Mouse (Mus musculus): Measurements from ENCODE around the gene Wdr66. TPM values are rescaled to one million over a fixed set of nuclear protein-coding genes. Genes with fewer than 3 reads are reported as not detected.

Gene Wdr66
- polyA plus RNA-seq, 2 experiments, result 0.11 TPM; not detected in 1

GRCm38 (mm10) chr5:123324242-123324641 is 72.3 kb downstream of the Wdr66 start:
- Histone ChIP-seq H3K36me3 (replicated peaks; ENCODE audit: control insufficient read depth, insufficient read depth, low read depth) (no peaks in the 10 kb centered on the region), H3K9me3 (ENCODE audit: control insufficient read depth, low read length) (no peaks in the 10 kb centered on the region), H3K27ac (no peak overlapping the region), H3K4me1 (replicated peaks; ENCODE audit: control insufficient read depth in 2 of 2, insufficient read depth in 2 of 2, low read length in 1 of 2) (no peaks in the 10 kb centered on the region), H3K9ac (replicated peaks) (no peak overlapping the region), H3K4me3 (ENCODE audit: insufficient read depth in 1 of 2, low read depth in 2 of 2, low read length in 2 of 2) (no peak overlapping the region), H3K27me3 (ENCODE audit: control insufficient read depth, insufficient read depth, low read length) (no peaks in the 10 kb centered on the region), H3K4me2 (ENCODE audit: low read depth) (no peak overlapping the region)
- no peak for DNase-seq (ENCODE audit: low read depth in 3 of 3, low spot score in 3 of 3)
- TF ChIP-seq CTCF (IDR thresholded peaks at IDR 0.05; ENCODE audit: low read depth) (no peak), EP300 (IDR thresholded peaks at IDR 0.05; ENCODE audit: low read depth) (no peak)
- whole genome bisulfite sequencing (ENCODE audit: insufficient replicate concordance), result 60% methylated on average over 15 of the region's 15 CpGs
- no peak for ATAC-seq (ENCODE audit: insufficient read depth)

GRCm38 (mm10) chr5:123326006-123326750 is 74.3 kb downstream of the Wdr66 start:
- Histone ChIP-seq H3K9ac (replicated peaks) (no peak overlapping the region), H3K27ac (no peak overlapping the region), H3K27me3 (ENCODE audit: control insufficient read depth, insufficient read depth, low read length) (no peaks in the 10 kb centered on the region), H3K4me3 (ENCODE audit: insufficient read depth in 1 of 2, low read depth in 2 of 2, low read length in 2 of 2) (no peak overlapping the region), H3K4me1 (replicated peaks; ENCODE audit: control insufficient read depth in 2 of 2, insufficient read depth in 2 of 2, low read length in 1 of 2) (no peaks in the 10 kb centered on the region), H3K4me2 (ENCODE audit: low read depth) (no peak overlapping the region), H3K36me3 (replicated peaks; ENCODE audit: control insufficient read depth, insufficient read depth, low read depth) (no peaks in the 10 kb centered on the region), H3K9me3 (ENCODE audit: control insufficient read depth, low read length) (no peaks in the 10 kb centered on the region)
- TF ChIP-seq EP300 (IDR thresholded peaks at IDR 0.05; ENCODE audit: low read depth) (no peak), CTCF (IDR thresholded peaks at IDR 0.05; ENCODE audit: low read depth) (no peak)
- 65% methylated on average over 15 of the region's 15 CpGs for WGBS (ENCODE audit: insufficient replicate concordance)
- no peak for ATAC-seq (ENCODE audit: insufficient read depth)
- no peak for DNase-seq (ENCODE audit: low read depth in 3 of 3, low spot score in 3 of 3)

DNA sequence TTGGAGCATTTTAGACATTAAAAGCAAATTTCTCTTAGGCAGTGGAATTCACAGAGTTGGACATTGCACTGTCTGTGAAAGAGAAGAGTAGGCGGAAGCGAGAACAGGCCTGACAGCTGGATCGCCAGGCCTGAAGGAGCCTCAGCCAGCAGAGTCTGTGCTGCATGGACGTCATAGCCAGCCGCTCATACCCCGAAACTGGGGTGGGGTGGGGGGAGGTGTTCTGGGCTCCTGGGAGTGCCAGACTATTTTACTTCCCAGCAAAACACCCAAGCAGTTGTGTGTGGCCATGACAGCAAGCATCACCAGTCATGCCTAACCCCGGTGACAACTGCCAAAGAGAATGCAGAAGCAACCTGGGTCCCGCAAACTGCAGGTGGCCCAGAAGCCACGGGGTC is 74.8 kb downstream of the Wdr66 start:
- H3K9me3 ChIP-seq (ENCODE audit: control insufficient read depth, low read length), result no peaks in the 10 kb centered on the region
- no peak overlapping the region for H3K27ac ChIP-seq
- no peak overlapping the region for H3K4me2 ChIP-seq (ENCODE audit: low read depth)
- H3K27me3 ChIP-seq (ENCODE audit: control insufficient read depth, insufficient read depth, low read length), result no peaks in the 10 kb centered on the region
- DNase-seq (ENCODE audit: low read depth in 3 of 3, low spot score in 3 of 3) (no peak), ATAC-seq (ENCODE audit: insufficient read depth) (no peak)
- no peak overlapping the region for H3K4me3 ChIP-seq (ENCODE audit: insufficient read depth in 1 of 2, low read depth in 2 of 2, low read length in 2 of 2)
- TF ChIP-seq EP300 (IDR thresholded peaks at IDR 0.05; ENCODE audit: low read depth) (no peak), CTCF (IDR thresholded peaks at IDR 0.05; ENCODE audit: low read depth) (no peak)
- no peaks in the 10 kb centered on the region for H3K36me3 ChIP-seq (replicated peaks; ENCODE audit: control insufficient read depth, insufficient read depth, low read depth)
- no peak overlapping the region for H3K9ac ChIP-seq (replicated peaks)
- 68% methylated on average over 9 of the region's 9 CpGs for WGBS (ENCODE audit: insufficient replicate concordance)
- no peaks in the 10 kb centered on the region for H3K4me1 ChIP-seq (replicated peaks; ENCODE audit: control insufficient read depth in 2 of 2, insufficient read depth in 2 of 2, low read length in 1 of 2)

- H3K27ac ChIP-seq, result no peak overlapping the region
- TF ChIP-seq EP300 (IDR thresholded peaks at IDR 0.05; ENCODE audit: low read depth) (no peak), CTCF (IDR thresholded peaks at IDR 0.05; ENCODE audit: low read depth) (no peak)
- ATAC-seq (ENCODE audit: insufficient read depth) (no peak), DNase-seq (ENCODE audit: low read depth in 3 of 3, low spot score in 3 of 3) (no peak)
- H3K27me3 ChIP-seq (ENCODE audit: control insufficient read depth, insufficient read depth, low read length), result no peaks in the 10 kb centered on the region
- no peak overlapping the region for H3K4me3 ChIP-seq (ENCODE audit: insufficient read depth in 1 of 2, low read depth in 2 of 2, low read length in 2 of 2)
- no peak overlapping the region for H3K4me2 ChIP-seq (ENCODE audit: low read depth)
- no peaks in the 10 kb centered on the region for H3K36me3 ChIP-seq (replicated peaks; ENCODE audit: control insufficient read depth, insufficient read depth, low read depth)
- 60% methylated on average over 8 of the region's 8 CpGs for WGBS (ENCODE audit: insufficient replicate concordance)
- H3K9ac ChIP-seq (replicated peaks), result no peak overlapping the region
- no peaks in the 10 kb centered on the region for H3K4me1 ChIP-seq (replicated peaks; ENCODE audit: control insufficient read depth in 2 of 2, insufficient read depth in 2 of 2, low read length in 1 of 2)
- no peaks in the 10 kb centered on the region for H3K9me3 ChIP-seq (ENCODE audit: control insufficient read depth, low read length)
These were observed 75.8 kb downstream of the Wdr66 start for GRCm38 (mm10) chr5:123327686-123328085.

- Histone ChIP-seq H3K4me3 (ENCODE audit: insufficient read depth in 1 of 2, low read depth in 2 of 2, low read length in 2 of 2) (no peak overlapping the region), H3K4me1 (replicated peaks; ENCODE audit: control insufficient read depth in 2 of 2, insufficient read depth in 2 of 2, low read length in 1 of 2) (peaks cover 0 to under 1% of the 10 kb centered on the region in 2 experiments; a peak in 1 of 4 replicates), H3K9me3 (ENCODE audit: control insufficient read depth, low read length) (no peaks in the 10 kb centered on the region), H3K9ac (replicated peaks) (no peak overlapping the region), H3K27me3 (ENCODE audit: control insufficient read depth, insufficient read depth, low read length) (no peaks in the 10 kb centered on the region), H3K27ac (no peak overlapping the region), H3K4me2 (ENCODE audit: low read depth) (no peak overlapping the region), H3K36me3 (replicated peaks; ENCODE audit: control insufficient read depth, insufficient read depth, low read depth) (no peaks in the 10 kb centered on the region)
- WGBS (ENCODE audit: insufficient replicate concordance), result 74% methylated on average over 6 of the region's 6 CpGs
- DNase-seq (ENCODE audit: low read depth in 3 of 3, low spot score in 3 of 3) (no peak), ATAC-seq (ENCODE audit: insufficient read depth) (no peak)
- TF ChIP-seq EP300 (IDR thresholded peaks at IDR 0.05; ENCODE audit: low read depth) (no peak), CTCF (IDR thresholded peaks at IDR 0.05; ENCODE audit: low read depth) (no peak)
These were observed 81.7 kb downstream of the Wdr66 start for GRCm38 (mm10) chr5:123333566-123333965.
